Mouse (Mus musculus): Measurements from ENCODE around the gene Kbtbd6. TPM values are rescaled to one million over a fixed set of nuclear protein-coding genes. Genes with fewer than 3 reads are reported as not detected.

The Kbtbd6 gene
- under 1 TPM in 1 of 2 experiments, not detected in 1; 0.39 TPM for total RNA-seq (2023)

DNA sequence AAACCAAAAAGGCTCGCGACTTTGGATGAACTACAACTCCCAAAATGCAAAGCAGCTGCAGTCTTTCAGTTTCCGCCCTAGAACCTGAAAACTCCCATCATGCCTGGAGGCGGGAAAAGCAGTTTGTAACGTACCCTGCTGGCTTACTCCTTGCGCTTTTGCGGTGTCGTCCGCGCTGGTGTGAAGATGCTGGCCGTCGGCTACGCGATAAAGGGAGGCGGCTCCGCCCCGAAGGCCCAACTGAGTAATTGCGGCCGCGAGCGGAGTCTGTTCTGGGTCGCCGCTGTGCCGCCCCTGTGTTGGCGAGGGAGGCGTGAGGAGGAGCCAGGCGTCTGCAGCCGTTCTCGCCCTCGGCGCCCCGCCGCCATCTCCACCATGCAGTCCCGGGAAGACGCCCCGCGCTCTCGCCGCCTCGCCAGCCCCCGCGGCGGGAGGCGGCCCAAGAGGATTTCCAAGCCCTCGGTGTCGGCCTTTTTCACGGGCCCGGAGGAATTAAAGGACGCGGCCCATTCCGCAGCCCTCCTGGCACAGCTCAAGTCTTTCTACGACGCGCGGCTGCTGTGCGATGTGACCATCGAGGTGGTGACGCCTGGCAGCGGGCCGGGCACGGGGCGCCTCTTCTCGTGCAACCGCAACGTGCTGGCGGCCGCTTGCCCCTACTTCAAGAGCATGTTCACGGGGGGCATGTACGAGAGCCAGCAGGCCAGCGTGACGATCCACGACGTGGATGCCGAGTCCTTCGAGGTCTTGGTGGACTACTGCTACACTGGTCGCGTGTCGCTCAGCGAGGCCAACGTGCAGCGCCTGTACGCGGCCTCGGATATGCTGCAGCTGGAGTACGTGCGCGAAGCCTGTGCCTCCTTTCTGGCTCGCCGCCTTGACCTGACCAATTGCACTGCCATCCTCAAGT lies at the start of gene Kbtbd6:
Gene Kbtbd6, plus strand, starts transcription at position 155 of the 910 bp plus-strand sequence.

DNA sequence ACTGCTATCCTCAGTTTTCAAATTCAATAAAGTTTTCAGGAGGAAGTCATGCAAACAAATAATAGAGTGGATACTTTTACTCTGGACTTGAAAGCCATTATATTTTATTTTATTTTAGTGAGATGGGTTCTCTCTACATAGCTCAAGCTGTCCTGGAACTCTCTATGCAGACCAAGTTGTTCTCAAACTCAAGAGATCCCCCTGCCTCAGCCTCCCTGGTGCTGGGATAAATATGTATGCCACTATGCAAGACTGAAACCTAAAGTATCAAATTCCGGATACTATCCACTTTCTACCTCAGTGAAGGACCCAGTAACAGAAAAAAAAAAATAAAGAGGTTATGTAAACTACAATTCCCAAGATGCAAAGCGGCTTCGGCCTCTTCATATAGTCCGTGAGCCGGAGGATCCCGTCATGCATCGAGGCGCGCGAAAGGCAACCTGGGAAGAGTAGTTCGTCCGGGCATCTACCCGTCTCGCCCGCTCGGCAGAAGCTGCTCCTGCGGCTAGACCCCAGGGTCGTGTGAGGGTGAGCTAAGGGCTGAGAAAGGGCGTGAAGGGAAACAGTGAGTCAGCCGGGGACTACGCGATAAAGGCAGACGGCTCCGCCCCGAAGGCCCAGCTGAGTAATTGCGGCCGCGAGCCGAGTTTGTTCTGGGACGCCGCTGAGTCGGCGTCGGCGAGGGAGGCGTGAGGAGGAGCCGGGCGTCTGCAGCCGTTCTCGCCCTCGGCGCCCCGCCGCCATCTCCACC lies 25.5 kb upstream of the Kbtbd6 start, which contains the start of gene Kbtbd7:
Gene Kbtbd7, plus strand, starts transcription at position 533 of the 751 bp plus-strand sequence.

DNA sequence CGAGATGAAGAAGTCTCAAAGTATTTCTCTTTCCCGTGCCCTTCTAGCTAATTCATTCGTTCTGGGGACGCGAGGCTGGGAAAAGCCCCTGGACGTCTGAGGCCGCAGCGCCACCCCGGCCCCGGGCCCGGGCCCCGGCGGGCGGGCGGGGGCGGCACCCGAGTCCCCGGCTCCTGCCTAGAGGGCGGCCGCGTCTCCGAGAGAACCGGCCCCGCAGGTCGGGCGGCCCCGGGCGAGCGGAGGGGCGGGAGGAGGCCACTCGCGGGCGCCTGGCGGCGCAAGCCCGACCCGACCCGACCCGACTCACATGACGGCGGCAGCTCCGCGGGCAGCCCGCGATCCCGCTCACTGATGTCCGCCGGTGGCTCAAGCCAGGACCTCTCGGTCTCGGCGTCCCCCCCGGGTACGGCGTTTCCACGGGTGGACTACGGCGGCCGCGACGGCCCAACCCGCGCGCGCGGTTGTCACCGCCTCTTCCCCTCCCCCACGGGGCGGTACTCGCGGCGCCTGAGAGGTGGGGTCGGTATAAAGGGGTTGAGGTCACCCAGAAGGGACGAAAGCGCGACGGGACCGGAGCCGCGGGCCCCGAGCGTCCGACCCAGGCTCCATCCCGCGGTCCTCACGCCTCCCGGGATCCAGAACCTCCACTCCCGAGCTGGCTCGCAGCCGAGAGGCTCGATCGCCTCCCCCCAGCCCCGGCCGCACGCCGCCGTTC lies 29.1 kb downstream of the Kbtbd6 start, which contains the start of gene Elf1:
Gene Elf1, plus strand, starts transcription at position 571 of the 715 bp plus-strand sequence.

DNA sequence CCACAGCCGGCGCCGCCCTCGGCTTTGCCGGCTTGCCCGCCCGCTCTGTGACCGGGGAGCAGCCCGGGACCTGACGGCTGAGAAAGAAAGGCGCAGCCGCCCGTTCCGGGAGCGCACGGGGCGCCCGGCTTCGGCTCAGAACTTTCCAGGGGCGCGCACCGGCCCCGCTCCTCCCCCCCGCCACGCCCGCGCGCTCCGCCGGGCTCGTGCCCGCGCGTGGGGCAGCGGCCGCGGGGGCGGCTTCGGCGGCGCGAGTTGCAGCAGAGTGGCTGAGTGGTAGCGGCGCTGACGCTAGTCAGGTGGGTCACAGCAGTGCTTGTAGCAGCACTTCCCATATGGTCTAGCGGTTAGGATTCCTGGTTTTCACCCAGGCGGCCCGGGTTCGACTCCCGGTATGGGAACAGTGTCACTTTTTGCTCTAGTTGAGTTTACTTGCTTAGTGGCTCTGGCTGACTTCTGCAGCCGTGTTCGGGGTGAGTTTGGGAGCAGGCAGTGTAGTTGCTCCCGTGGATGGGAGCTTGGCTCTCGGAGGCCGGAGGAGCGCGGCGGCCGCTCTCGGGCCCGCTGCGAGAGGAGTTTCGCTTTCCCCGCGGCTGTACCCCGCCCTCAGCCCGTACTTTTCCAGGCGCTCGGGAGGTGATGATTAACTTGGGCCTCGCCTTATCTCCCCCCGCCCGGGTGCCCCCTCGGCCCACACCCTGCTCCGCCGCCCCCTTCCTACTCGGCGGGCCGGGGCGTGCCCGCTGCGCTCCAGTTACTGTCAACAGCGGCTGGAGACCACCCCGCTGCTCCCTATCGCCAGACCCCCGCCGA lies 29.9 kb downstream of the Kbtbd6 start, which contains the start of gene Wbp4:
Gene Wbp4, minus strand, starts transcription at position 182 of the 813 bp plus-strand sequence.

Other genes with a start within 250 kb of the Kbtbd6 start
- gene Zfp957, start 204.5 kb upstream of the Kbtbd6 start, total RNA-seq (2023) = not detected
- gene Rgcc, start 150.2 kb upstream of the Kbtbd6 start, total RNA-seq (2023) = 10 to 100 TPM; 78.1 to 84.1 TPM
- gene Naa16, start 61.1 kb upstream of the Kbtbd6 start, total RNA-seq (2023) = 10 to 100 TPM; 46.8 to 48.9 TPM
- 1 to 10 TPM; 3.2 to 3.6 TPM for gene Mtrf1, start 54.1 kb upstream of the Kbtbd6 start, total RNA-seq (2023)
- 10 to 100 TPM; 12.3 to 14.2 TPM for gene Kbtbd7, start 25.3 kb upstream of the Kbtbd6 start, total RNA-seq (2023)
- 10 to 100 TPM; 78.8 to 80.3 TPM for gene Elf1, start 29.4 kb downstream of the Kbtbd6 start, total RNA-seq (2023)
- 10 to 100 TPM; 22.6 to 27.1 TPM for gene Wbp4, start 29.7 kb downstream of the Kbtbd6 start, total RNA-seq (2023)
- gene Sugt1, start 135.9 kb downstream of the Kbtbd6 start, total RNA-seq (2023) = 10 to 100 TPM; 64.9 to 83.2 TPM
- gene Cnmd, start 210.3 kb downstream of the Kbtbd6 start, total RNA-seq (2023) = not detected

Measured in monocyte, adult 59 days (primary cell).